Mouse (Mus musculus): Measurements from ENCODE around the gene Ccdc136. TPM values are rescaled to one million over a fixed set of nuclear protein-coding genes. Genes with fewer than 3 reads are reported as not detected.

Gene Ccdc136
- total and polyA plus RNA-seq, 3 experiments, result 1.7 to 2.4 (median 2.1) TPM

DNA sequence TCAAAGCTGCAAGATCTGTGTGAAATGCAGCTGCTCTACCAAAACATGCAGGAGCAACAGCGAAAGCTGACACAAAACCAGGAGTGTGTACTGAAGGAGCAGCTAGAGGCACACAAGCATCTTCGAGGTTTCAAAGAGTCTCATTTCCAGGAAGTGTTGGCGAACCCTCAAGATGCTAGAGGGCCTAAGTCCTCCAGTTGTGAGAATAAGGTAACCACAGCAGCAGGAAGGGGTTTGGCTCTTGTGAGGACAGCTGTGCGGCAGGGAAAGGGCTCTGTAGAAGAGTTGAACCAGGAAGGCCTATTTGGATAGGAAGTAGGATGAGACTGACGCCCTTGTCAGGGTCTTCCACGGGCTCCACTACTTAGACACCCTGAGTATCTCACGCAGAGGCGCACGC lies 19.3 kb downstream of the Ccdc136 start:
- 47% methylated on average over 9 of the region's 9 CpGs for WGBS
- TF ChIP-seq CTCF (IDR thresholded peaks at IDR 0.05) (no peak), EP300 (IDR thresholded peaks at IDR 0.05; ENCODE audit: insufficient read depth, low read depth, low read length) (no peak), POLR2A (IDR thresholded peaks at IDR 0.05; ENCODE audit: insufficient read depth, low read depth, low read length) (no peak)
- no peaks in the 10 kb centered on the region for H3K36me3 ChIP-seq (ENCODE audit: control insufficient read depth, insufficient read depth, low read length)

DNA sequence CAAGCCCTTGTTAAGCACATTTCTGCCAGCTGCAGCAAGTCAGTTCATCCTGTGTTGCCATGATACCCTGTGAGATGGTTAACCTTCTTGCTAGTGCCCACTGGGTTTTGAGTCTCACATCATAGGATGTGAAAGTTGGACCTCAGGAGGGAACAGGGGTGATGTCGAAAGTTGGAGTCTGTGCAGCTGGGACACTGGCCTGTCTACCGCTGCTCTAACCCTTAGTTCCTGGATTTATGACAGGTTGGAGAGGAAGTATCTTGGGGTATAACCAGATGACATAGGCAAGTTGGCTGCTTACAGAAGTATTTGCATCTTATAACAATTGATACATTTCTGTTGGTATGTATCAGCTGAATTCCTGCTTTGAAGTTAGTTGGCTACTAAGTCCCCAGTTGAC lies 24.5 kb downstream of the Ccdc136 start:
- WGBS, result 83% methylated on average over 2 of the region's 2 CpGs
- DNase-seq, result no peak
- Histone ChIP-seq H3K4me1 (ENCODE audit: control insufficient read depth, insufficient read depth, low read length) (no peaks in the 10 kb centered on the region), H3K4me3 (no peak overlapping the region), H3K27ac (no peak overlapping the region), H3K27me3 (ENCODE audit: control insufficient read depth, insufficient read depth, low read length) (no peaks in the 10 kb centered on the region), H3K9ac (ENCODE audit: low read depth, low read length) (no peak overlapping the region), H3K79me2 (replicated peaks; ENCODE audit: control insufficient read depth, insufficient read depth, low read length) (no peaks in the 10 kb centered on the region), H3K36me3 (ENCODE audit: control insufficient read depth, insufficient read depth, low read length) (no peaks in the 10 kb centered on the region)
- intact Hi-C loops (cut with DNase I), result no loop called here
- no peak for TF ChIP-seq CTCF (IDR thresholded peaks at IDR 0.05)
- TF ChIP-seq POLR2A (IDR thresholded peaks at IDR 0.05; ENCODE audit: insufficient read depth, low read depth, low read length), result no peak
- no peak for TF ChIP-seq EP300 (IDR thresholded peaks at IDR 0.05; ENCODE audit: insufficient read depth, low read depth, low read length)

More for the DNA sequence above, 19.3 kb downstream of the Ccdc136 start:
- intact Hi-C loops (cut with DNase I), result no loop called here
- no peak overlapping the region for H3K27ac ChIP-seq
- DNase-seq, result no peak
- peaks cover 3% of the 10 kb centered on the region; the same call in 1 of the 2 replicates for H3K4me1 ChIP-seq (ENCODE audit: control insufficient read depth, insufficient read depth, low read length)
- no peak overlapping the region for H3K9ac ChIP-seq (ENCODE audit: low read depth, low read length)
- no peak overlapping the region for H3K4me3 ChIP-seq
- H3K27me3 ChIP-seq (ENCODE audit: control insufficient read depth, insufficient read depth, low read length), result no peaks in the 10 kb centered on the region
- no peaks in the 10 kb centered on the region for H3K79me2 ChIP-seq (replicated peaks; ENCODE audit: control insufficient read depth, insufficient read depth, low read length)

DNA sequence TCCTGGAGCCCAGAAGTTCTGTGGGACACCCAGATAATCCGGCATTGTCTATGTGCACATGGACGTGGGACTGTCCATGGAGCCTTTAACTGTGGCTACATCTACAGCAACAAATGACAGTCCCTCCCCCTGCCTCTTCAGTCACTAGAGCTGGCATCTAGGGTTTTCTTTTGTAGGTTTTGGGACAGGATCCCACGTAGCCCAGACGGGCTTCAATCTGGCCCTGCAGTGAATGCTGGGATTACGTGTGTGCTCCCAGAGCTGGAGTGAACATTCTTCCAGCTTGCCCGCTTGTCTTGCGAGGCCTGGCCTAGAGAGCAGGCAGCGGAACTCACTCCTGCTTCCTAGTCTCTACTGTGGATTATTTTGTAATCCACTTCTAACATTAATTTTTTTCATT lies 29.0 kb downstream of the Ccdc136 start:
- Histone ChIP-seq H3K79me2 (replicated peaks; ENCODE audit: control insufficient read depth, insufficient read depth, low read length) (no peaks in the 10 kb centered on the region), H3K27ac (no peak overlapping the region), H3K4me3 (no peak overlapping the region), H3K27me3 (ENCODE audit: control insufficient read depth, insufficient read depth, low read length) (no peaks in the 10 kb centered on the region), H3K9ac (ENCODE audit: low read depth, low read length) (no peak overlapping the region), H3K36me3 (ENCODE audit: control insufficient read depth, insufficient read depth, low read length) (no peaks in the 10 kb centered on the region), H3K4me1 (ENCODE audit: control insufficient read depth, insufficient read depth, low read length) (no peaks in the 10 kb centered on the region)
- no peak for DNase-seq
- 88% methylated on average over 8 of the region's 8 CpGs for WGBS
- intact Hi-C loops (cut with DNase I), result no loop called here
- no peak for TF ChIP-seq EP300 (IDR thresholded peaks at IDR 0.05; ENCODE audit: insufficient read depth, low read depth, low read length)
- TF ChIP-seq POLR2A (IDR thresholded peaks at IDR 0.05; ENCODE audit: insufficient read depth, low read depth, low read length), result no peak
- TF ChIP-seq CTCF (IDR thresholded peaks at IDR 0.05), result no peak

DNA sequence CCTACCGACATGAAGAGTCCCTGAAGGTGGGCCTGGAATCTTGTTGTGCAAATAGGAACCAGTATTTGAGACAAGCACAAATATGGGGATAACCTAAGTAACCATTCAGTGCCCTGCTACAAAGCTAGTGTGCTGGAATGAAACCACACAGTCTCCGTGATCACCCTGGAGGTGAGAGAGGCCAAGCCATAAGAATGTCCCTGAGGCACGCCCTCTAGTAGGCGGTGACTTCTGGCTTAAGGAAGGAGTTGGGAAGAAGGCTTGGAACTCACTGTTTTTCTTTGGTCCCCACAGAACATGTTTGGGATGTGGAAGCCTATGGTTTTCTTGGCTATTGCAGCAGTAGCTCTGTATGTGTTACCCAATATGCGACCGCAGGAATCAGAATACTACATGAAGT lies 30.2 kb downstream of the Ccdc136 start:
- no peak overlapping the region for H3K4me3 ChIP-seq
- H3K27me3 ChIP-seq (ENCODE audit: control insufficient read depth, insufficient read depth, low read length), result no peaks in the 10 kb centered on the region
- no peaks in the 10 kb centered on the region for H3K36me3 ChIP-seq (ENCODE audit: control insufficient read depth, insufficient read depth, low read length)
- DNase-seq, result no peak
- TF ChIP-seq POLR2A (IDR thresholded peaks at IDR 0.05; ENCODE audit: insufficient read depth, low read depth, low read length), result no peak
- TF ChIP-seq EP300 (IDR thresholded peaks at IDR 0.05; ENCODE audit: insufficient read depth, low read depth, low read length), result no peak
- TF ChIP-seq CTCF (IDR thresholded peaks at IDR 0.05), result no peak
- H3K9ac ChIP-seq (ENCODE audit: low read depth, low read length), result no peak overlapping the region
- 76% methylated on average over 6 of the region's 6 CpGs for WGBS
- intact Hi-C loops (cut with DNase I), result no loop called here
- H3K79me2 ChIP-seq (replicated peaks; ENCODE audit: control insufficient read depth, insufficient read depth, low read length), result no peaks in the 10 kb centered on the region
- no peaks in the 10 kb centered on the region for H3K4me1 ChIP-seq (ENCODE audit: control insufficient read depth, insufficient read depth, low read length)
- H3K27ac ChIP-seq, result no peak overlapping the region

DNA sequence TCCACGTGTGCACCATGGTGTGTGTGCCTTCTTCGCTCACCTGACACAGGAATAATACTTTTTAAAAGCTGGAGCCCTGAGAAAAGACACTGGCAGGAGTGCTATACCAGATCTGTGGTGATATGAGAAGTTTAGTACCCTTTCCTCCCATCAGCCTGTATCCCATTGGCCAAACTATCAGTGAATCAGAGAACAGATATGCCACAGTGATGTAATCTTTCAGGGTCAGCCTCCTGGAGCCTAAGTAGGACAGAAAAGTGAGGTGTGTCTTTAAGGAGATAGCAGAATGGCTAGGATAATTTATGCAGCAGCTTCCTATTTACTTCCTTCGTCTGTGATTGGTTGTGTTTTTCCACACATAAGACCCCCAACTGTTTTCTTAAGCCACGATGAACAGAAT lies 32.1 kb downstream of the Ccdc136 start:
- intact Hi-C loops (cut with DNase I), result no loop called here

DNA sequence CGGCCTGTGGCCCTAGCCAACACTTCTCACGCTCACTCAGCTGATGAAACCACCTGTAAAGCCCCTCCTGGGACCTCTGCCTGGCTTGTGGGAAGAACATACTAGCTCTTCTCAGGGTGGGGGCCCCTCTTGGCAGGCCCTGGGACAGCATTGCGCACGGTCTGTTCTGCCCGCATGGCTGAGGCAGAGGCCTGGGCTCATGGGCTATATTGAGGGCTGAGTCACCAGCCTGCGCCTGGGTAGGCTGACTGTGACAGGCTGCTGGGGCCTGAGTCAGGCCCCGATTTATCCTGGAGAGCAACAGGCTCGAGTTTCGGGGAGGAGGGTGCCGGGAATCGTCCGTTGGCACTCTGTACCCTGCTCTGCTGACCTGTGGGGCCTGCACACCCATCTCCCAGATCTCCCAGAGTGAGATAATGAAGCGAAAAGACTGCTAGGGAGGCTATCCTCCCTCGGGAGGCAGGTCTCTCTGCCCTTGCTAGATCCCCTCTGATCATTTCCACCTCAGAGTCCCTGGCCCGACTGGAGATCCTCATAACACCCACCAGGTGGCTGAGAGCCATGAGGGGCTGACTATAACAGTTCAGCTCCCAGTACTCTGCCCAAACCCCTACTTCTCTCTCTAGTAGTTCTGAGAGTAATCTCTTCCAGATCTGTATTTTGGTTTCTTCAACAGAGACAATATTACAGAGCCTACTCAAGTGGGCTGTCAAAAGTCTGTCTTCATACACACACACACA lies 34.7 kb downstream of the Ccdc136 start:
- peak; percentile 41 to 49 for DNase-seq
- intact Hi-C loops (cut with DNase I), result loop anchor here (1.0 to 5.0 kb wide), 2 partner anchors 42 to 69 kb away; no protein-coding TSS in a partner anchor
- Histone ChIP-seq H3K79me2 (replicated peaks; ENCODE audit: control insufficient read depth, insufficient read depth, low read length) (no peaks in the 10 kb centered on the region), H3K27ac (peak overlapping the region; percentile 89), H3K36me3 (ENCODE audit: control insufficient read depth, insufficient read depth, low read length) (no peaks in the 10 kb centered on the region), H3K4me3 (no peak overlapping the region), H3K9ac (ENCODE audit: low read depth, low read length) (peak overlapping the region; percentile 12; the same call in 1 of the 2 replicates), H3K27me3 (ENCODE audit: control insufficient read depth, insufficient read depth, low read length) (no peaks in the 10 kb centered on the region), H3K4me1 (ENCODE audit: control insufficient read depth, insufficient read depth, low read length) (no peaks in the 10 kb centered on the region; the same call in 1 of the 2 replicates)
- TF ChIP-seq CTCF (IDR thresholded peaks at IDR 0.05), result no peak
- TF ChIP-seq EP300 (IDR thresholded peaks at IDR 0.05; ENCODE audit: insufficient read depth, low read depth, low read length), result no peak
- TF ChIP-seq POLR2A (IDR thresholded peaks at IDR 0.05; ENCODE audit: insufficient read depth, low read depth, low read length), result no peak
- 53% methylated on average over 15 of the region's 15 CpGs for WGBS

More for the DNA sequence above, 32.1 kb downstream of the Ccdc136 start:
- H3K9ac ChIP-seq (ENCODE audit: low read depth, low read length), result no peak overlapping the region
- no peak overlapping the region for H3K27ac ChIP-seq
- no peaks in the 10 kb centered on the region for H3K79me2 ChIP-seq (replicated peaks; ENCODE audit: control insufficient read depth, insufficient read depth, low read length)
- TF ChIP-seq POLR2A (IDR thresholded peaks at IDR 0.05; ENCODE audit: insufficient read depth, low read depth, low read length), result no peak
- TF ChIP-seq EP300 (IDR thresholded peaks at IDR 0.05; ENCODE audit: insufficient read depth, low read depth, low read length), result no peak
- no peak for TF ChIP-seq CTCF (IDR thresholded peaks at IDR 0.05)
- DNase-seq, result no peak
- H3K4me3 ChIP-seq, result no peak overlapping the region
- WGBS, result 59% methylated on average over 4 of the region's 4 CpGs
- H3K36me3 ChIP-seq (ENCODE audit: control insufficient read depth, insufficient read depth, low read length), result no peaks in the 10 kb centered on the region
- no peaks in the 10 kb centered on the region for H3K27me3 ChIP-seq (ENCODE audit: control insufficient read depth, insufficient read depth, low read length)
- H3K4me1 ChIP-seq (ENCODE audit: control insufficient read depth, insufficient read depth, low read length), result no peaks in the 10 kb centered on the region; the same call in 1 of the 2 replicates
